Mouse (Mus musculus) cerebellum, adult 2 months (tissue): ENCODE results near the gene Ino80d.

Experiments
- CTCF ChIP-seq: fragments of 200-500 bp; IDR thresholded peaks from 2 replicates; pipeline ENCODE4 v1.5.1; 2011; ENCODE audit warnings: low read depth, mild to moderate bottlenecking, control low read depth, low read length, moderate library complexity, borderline replicate concordance; ENCODE audit not compliant: insufficient read depth
- POLR2A ChIP-seq: fragments of 200-500 bp; IDR thresholded peaks from 2 replicates; pipeline ENCODE4 v1.6.1; 2011; ENCODE audit warnings: low read length, control low read depth, borderline replicate concordance; ENCODE audit not compliant: insufficient read depth

DNA sequence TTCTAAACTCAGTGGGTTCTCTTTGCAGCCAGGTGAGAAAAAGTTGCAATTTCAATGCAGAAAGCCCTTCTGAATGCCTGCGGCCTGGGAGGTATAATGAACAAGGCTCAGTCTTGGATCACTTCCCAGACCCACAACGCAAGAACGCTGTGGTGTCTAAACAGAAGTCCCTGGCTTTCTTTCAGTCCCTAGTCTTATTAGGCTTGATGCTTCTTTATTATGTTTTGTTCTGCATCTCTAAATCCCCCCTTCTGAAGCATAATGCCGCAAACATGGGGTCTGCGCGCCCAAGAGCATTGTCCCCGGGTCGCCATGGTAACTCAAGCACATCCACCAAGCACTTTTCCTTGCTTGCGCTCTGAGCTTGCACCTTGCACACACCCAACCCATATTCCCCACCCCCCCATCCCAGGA is 180.4 kb downstream of the Ino80d start:
- TF ChIP-seq CTCF, result no peak
- no peak for TF ChIP-seq POLR2A
